Mouse (Mus musculus): ENCODE measurements around the gene Tlr6. TPM values are rescaled to one million over a fixed set of nuclear protein-coding genes. Genes with fewer than 3 reads are reported as not detected.

The Tlr6 gene
- polyA plus RNA-seq, 1 experiment, result 0.21 TPM

GRCm38 (mm10) chr5:64918616-64919597 is 41.0 kb downstream of the Tlr6 start:
- TF ChIP-seq CTCF (IDR thresholded peaks at IDR 0.05; ENCODE audit: borderline replicate concordance, insufficient read depth, low read depth, low read length) (no peak), POLR2A (IDR thresholded peaks at IDR 0.05; ENCODE audit: borderline replicate concordance, insufficient read depth, low read length) (no peak)
- WGBS, result 90% methylated on average over 6 of the region's 6 CpGs
- H3K4me1 ChIP-seq (ENCODE audit: control insufficient read depth, insufficient read depth, low read length), result no peaks in the 10 kb centered on the region
- DNase-seq, result no peak
- no peak overlapping the region for H3K27ac ChIP-seq (ENCODE audit: insufficient read depth, low read length)
- H3K27me3 ChIP-seq (ENCODE audit: control insufficient read depth, insufficient read depth, low read length), result no peaks in the 10 kb centered on the region
- H3K4me3 ChIP-seq (replicated peaks; ENCODE audit: insufficient read depth, low read depth, low read length), result no peak overlapping the region

- no peak for DNase-seq
- 98% methylated on average over 11 of the region's 11 CpGs for WGBS
- TF ChIP-seq POLR2A (IDR thresholded peaks at IDR 0.05; ENCODE audit: borderline replicate concordance, insufficient read depth, low read length), result no peak
- TF ChIP-seq CTCF (IDR thresholded peaks at IDR 0.05; ENCODE audit: borderline replicate concordance, insufficient read depth, low read depth, low read length), result no peak
- H3K4me3 ChIP-seq (replicated peaks; ENCODE audit: insufficient read depth, low read depth, low read length), result no peak overlapping the region
- no peaks in the 10 kb centered on the region for H3K4me1 ChIP-seq (ENCODE audit: control insufficient read depth, insufficient read depth, low read length)
- no peak overlapping the region for H3K27ac ChIP-seq (ENCODE audit: insufficient read depth, low read length)
- H3K27me3 ChIP-seq (ENCODE audit: control insufficient read depth, insufficient read depth, low read length), result no peaks in the 10 kb centered on the region
These were observed 42.2 kb downstream of the Tlr6 start for GRCm38 (mm10) chr5:64917721-64918120.

GRCm38 (mm10) chr5:64917161-64917560 is 42.7 kb downstream of the Tlr6 start:
- Histone ChIP-seq H3K27ac (ENCODE audit: insufficient read depth, low read length) (no peak overlapping the region), H3K4me1 (ENCODE audit: control insufficient read depth, insufficient read depth, low read length) (no peaks in the 10 kb centered on the region), H3K4me3 (replicated peaks; ENCODE audit: insufficient read depth, low read depth, low read length) (no peak overlapping the region), H3K27me3 (ENCODE audit: control insufficient read depth, insufficient read depth, low read length) (no peaks in the 10 kb centered on the region)
- TF ChIP-seq CTCF (IDR thresholded peaks at IDR 0.05; ENCODE audit: borderline replicate concordance, insufficient read depth, low read depth, low read length) (no peak), POLR2A (IDR thresholded peaks at IDR 0.05; ENCODE audit: borderline replicate concordance, insufficient read depth, low read length) (no peak)
- no peak for DNase-seq
- WGBS, result 96% methylated on average over 9 of the region's 9 CpGs

- DNase-seq, result no peak
- Histone ChIP-seq H3K27ac (ENCODE audit: insufficient read depth, low read length) (no peak overlapping the region), H3K4me3 (replicated peaks; ENCODE audit: insufficient read depth, low read depth, low read length) (no peak overlapping the region), H3K27me3 (ENCODE audit: control insufficient read depth, insufficient read depth, low read length) (no peaks in the 10 kb centered on the region), H3K4me1 (ENCODE audit: control insufficient read depth, insufficient read depth, low read length) (no peaks in the 10 kb centered on the region)
- WGBS, result 59% methylated on average over 6 of the region's 6 CpGs
- no peak for TF ChIP-seq POLR2A (IDR thresholded peaks at IDR 0.05; ENCODE audit: borderline replicate concordance, insufficient read depth, low read length)
- TF ChIP-seq CTCF (IDR thresholded peaks at IDR 0.05; ENCODE audit: borderline replicate concordance, insufficient read depth, low read depth, low read length), result no peak
These were observed 51.2 kb downstream of the Tlr6 start for GRCm38 (mm10) chr5:64908585-64909284.

- no peak for TF ChIP-seq POLR2A (IDR thresholded peaks at IDR 0.05; ENCODE audit: borderline replicate concordance, insufficient read depth, low read length)
- TF ChIP-seq CTCF (IDR thresholded peaks at IDR 0.05; ENCODE audit: borderline replicate concordance, insufficient read depth, low read depth, low read length), result no peak
- no peaks in the 10 kb centered on the region for H3K27me3 ChIP-seq (ENCODE audit: control insufficient read depth, insufficient read depth, low read length)
- H3K4me3 ChIP-seq (replicated peaks; ENCODE audit: insufficient read depth, low read depth, low read length), result no peak overlapping the region
- no peaks in the 10 kb centered on the region for H3K4me1 ChIP-seq (ENCODE audit: control insufficient read depth, insufficient read depth, low read length)
- H3K27ac ChIP-seq (ENCODE audit: insufficient read depth, low read length), result no peak overlapping the region
- WGBS, result 89% methylated on average over 5 of the region's 5 CpGs
- DNase-seq, result no peak
These were observed 52.0 kb downstream of the Tlr6 start for GRCm38 (mm10) chr5:64907906-64908305.

- Histone ChIP-seq H3K27me3 (ENCODE audit: control insufficient read depth, insufficient read depth, low read length) (no peaks in the 10 kb centered on the region), H3K4me3 (replicated peaks; ENCODE audit: insufficient read depth, low read depth, low read length) (no peak overlapping the region), H3K4me1 (ENCODE audit: control insufficient read depth, insufficient read depth, low read length) (no peaks in the 10 kb centered on the region), H3K27ac (ENCODE audit: insufficient read depth, low read length) (no peak overlapping the region)
- WGBS, result 62% methylated on average over 13 of the region's 14 CpGs
- no peak for DNase-seq
- no peak for TF ChIP-seq POLR2A (IDR thresholded peaks at IDR 0.05; ENCODE audit: borderline replicate concordance, insufficient read depth, low read length)
- no peak for TF ChIP-seq CTCF (IDR thresholded peaks at IDR 0.05; ENCODE audit: borderline replicate concordance, insufficient read depth, low read depth, low read length)
These were observed 54.2 kb downstream of the Tlr6 start for GRCm38 (mm10) chr5:64905516-64906271.

Other genes starting within 250 kb of the Tlr6 start
- gene Klf3, start 156.7 kb downstream of the Tlr6 start, polyA plus RNA-seq (2012; rRNA removed), result 16.4 and 18.6 TPM in 2 replicates
- 0.33 and 0.47 TPM in 2 replicates for gene Tlr1, start 26.5 kb downstream of the Tlr6 start, polyA plus RNA-seq (2012; rRNA removed)
- gene Fam114a1, start 10.0 kb upstream of the Tlr6 start, polyA plus RNA-seq (2012; rRNA removed), result 3.7 and 3.9 TPM in 2 replicates
- 0.08 and 0.16 TPM in 2 replicates for gene Tmem156, start 132.0 kb upstream of the Tlr6 start, polyA plus RNA-seq (2012; rRNA removed)
- 33.6 and 36.0 TPM in 2 replicates for gene Klhl5, start 147.4 kb upstream of the Tlr6 start, polyA plus RNA-seq (2012; rRNA removed)
- 14.3 and 15.4 TPM in 2 replicates for gene Wdr19, start 239.6 kb upstream of the Tlr6 start, polyA plus RNA-seq (2012; rRNA removed)

Measured in cerebellum, adult 2 months (tissue).